Mouse (Mus musculus) c-Kit-positive CD71-positive TER-119-positive erythroid progenitor cells, embryonic 14.5 days (primary cell): Measurements from ENCODE around the gene Ccdc87.
A peak's percentile ranks its signal among the peaks of the same experiment; 100 is the strongest.
"Not testable (repeated sequence)": the region's sequence is repeated elsewhere in the genome, so short reads cannot be mapped to it uniquely, and the experiment has no call there.

Source experiments
- DNase-seq: peaks from one replicate; pipeline ENCODE4 v3.0.0-alpha.2; 2013; ENCODE audit warnings: low spot score

The Ccdc87 gene

DNA sequence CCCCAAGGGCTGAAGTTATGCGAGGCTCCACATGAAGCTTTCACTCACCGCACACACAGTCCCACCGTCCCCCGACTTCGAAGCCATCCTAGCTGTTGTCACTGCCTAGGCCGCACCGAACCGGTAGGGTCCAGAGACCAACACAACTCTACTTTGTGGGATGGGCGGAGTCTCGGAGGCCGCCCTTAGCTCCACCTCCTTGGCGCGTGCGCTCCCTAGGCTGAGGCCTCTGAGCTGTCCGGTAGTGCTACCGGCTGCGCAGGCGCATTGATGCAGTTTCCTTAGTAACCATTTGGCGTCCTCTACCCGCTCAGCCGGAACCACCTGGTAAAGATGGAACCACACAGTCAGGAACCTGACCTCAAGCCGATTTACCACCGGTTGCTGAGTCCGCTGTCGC, at the start of gene Ccdc87, which contains the start of gene Ccs:
Ccdc87 (plus strand) TSS at position 218 of the 400 bp plus-strand sequence.
Ccs (minus strand) TSS at position 184 of the 400 bp plus-strand sequence.
- DNase-seq = peak; percentile 96

DNA sequence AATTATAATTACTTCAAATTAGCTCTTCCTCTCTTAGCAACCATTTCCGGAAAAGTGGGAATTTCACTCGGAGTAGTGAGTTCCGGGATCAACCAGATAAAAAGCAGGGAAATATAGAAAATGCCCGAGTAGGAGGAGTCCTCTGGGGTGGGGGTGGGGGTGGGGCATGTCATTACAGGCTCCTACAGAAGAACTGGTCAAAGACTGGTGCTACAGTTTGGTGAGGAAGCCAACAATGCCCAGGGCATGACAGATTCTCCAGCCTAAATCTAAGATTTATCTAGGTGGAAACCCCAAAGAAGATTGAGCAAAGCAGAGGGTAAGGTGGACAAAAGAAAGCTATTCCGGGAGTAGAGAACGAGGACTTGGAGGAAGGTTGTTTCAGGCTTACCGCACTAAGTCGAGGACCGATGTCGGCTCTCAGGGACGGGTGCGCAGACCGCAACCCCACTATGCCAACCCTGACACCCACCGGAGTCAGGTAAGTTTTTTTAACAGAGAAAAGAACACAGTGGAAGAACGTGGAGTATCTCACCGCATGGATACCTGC, 45.8 kb upstream of the Ccdc87 start:
- DNase-seq = no peak

DNA sequence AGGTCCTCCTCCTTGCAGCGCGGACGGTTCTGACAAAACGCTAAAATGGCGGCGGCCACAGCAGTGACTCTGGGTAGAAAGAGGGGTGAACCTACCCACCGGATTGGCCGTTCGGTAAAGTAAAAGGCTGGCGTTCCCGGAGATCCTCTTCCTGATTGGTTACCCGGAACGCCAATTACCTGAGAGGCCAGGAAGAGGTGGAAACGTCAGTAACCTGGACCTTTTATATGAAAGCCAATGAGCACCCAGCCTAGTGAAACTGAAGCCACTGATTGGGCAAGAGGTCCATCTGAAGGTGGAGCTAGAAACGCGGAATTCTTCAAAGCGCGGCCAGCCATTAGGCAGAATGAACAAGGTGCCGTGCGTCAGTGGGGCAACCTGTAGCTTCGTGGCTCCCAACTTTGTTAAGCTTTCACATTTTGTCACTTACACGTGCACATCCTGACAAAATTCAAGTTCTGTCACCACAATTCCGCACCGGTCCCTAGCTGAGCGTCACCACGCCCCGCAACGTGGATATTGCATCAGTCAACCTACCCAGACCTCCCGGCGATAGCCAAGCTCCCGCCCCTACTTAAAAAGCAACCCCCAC, 45.2 kb upstream of the Ccdc87 start, which contains the start of gene Rbm4:
Rbm4 (minus strand) TSS at position 71 of the 592 bp plus-strand sequence.
- DNase-seq = peak; percentile 100

DNA sequence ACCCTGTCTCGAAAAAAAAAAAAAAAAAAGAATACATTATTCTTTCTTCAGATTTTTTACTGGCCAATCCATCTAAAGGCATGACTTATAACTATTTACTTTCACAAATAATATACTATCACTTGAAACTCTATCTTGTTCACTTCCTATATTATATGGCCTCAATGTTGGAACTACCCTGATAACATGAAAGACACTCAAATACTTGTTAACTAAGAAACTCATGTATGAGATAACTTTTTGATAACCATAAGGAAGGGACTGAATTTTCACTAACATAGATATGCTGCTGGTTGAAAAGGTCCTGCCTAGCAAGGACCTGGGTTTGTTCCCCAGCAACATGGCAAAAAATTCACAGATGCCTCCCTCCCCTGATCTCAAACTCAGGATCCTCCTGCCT, 43.2 kb upstream of the Ccdc87 start:
- no peak for DNase-seq

DNA sequence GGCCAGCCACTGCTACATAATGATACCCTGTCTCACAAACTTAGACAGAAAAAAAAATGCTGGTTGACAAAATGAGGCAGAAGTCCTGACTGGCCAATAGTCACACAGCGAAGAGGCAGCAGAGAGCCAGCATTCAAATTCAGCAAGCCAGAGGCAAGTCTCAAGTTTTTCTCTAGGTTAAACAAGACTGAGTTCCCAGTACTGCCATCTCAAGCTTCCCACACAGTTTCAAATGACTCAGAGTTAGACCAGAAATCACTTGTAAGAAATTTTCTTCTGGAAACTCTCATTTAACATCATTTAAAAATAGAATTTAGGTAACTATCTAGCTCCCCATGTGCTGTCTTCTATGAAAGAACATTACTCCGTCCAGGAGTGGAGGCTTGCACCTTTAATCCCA, 41.3 kb upstream of the Ccdc87 start:
- no peak for DNase-seq

DNA sequence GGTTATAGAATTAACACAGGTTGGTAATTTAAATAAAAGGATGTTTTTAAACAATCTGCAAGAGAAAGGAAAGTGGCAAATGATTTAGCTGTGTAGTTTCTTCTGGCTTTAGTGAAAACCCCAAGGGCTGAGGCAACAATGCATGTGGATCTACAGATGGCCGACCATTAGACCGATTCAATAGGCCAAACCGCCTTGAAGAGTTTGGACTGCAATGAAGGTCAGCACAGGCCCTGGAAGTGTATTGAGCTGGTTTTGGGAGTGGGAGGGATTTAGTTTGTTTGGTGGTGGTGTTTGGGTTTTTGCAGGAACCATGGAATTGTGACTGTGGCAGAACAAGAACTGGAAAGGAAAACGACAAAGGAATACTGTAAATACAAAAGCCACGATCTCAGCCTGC, 40.1 kb upstream of the Ccdc87 start:
- DNase-seq = no peak

DNA sequence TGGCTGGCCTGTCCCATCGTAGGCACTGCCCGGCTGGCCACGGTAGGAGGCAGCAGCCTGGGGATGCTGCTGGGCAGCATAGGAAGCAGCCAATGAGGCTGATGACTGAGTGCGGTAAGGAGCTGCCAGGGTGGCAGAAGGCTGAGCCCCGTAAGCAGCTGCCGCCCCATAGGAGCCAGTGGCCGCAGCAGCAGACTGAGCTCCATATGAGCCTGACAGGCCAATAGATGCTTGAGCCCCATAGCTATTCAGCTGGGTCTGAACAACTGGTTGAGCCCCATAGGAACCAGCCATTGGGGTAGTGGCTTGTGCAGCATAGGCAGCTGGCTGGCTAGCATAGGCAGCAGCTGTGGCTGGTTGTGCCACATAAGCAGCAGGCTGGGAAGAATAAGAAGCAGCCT, 36.5 kb upstream of the Ccdc87 start:
- no peak for DNase-seq

DNA sequence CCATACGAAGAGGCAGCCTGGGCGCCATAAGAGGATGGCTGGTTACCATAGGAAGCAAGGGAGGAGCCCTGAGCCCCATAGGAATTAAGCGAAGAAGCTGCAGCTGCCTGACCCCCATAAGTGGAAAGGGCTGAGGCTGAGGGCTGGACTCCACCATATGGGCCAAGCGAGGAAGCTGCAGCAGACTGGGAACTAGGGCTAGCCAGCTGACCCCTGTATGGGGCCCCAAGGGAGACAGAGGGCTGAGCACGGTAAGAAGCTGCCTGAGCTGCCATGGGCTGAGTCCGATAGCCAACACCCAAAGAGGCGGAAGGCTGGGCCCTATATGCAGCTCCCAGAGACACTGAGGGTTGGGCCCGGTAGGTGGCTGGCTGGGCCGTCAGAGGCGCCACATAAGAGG, 35.9 kb upstream of the Ccdc87 start:
- DNase-seq = no peak

DNA sequence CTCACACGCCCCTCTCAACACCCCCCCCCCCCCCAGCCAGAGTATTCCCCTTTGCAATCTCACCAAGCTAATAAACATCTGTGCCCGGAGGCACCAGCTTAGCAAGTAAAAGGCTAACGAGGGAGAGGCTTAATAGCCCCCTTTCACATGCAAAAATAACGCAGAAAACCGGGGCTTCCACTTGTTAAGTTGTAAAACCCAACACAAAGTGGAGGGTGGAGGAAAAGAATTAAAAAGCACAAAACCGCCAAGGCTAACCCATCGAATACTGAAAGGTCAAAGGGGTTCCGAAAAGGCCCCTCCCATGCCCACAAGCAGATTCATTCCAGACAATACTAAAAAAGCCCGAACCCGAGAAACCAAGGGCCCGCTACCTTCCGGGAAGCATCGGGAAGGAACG, 28.9 kb upstream of the Ccdc87 start:
- DNase-seq = no peak

DNA sequence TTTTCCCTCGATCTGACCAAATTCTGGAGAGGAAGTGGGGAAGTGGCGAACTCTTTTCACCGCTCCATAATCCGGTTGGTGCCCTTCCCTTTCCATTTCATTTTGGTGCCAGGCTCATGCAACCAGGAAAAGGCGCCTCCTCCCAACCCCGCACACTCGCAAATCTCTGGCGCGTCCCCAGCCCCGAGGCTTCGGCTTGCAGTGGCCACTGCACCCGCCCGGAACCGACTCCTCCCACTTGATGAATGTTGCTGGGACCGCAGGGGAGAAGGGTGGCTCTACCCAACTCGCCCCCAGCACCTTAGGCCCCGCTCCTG, 28.5 kb upstream of the Ccdc87 start:
- DNase-seq = no peak

DNA sequence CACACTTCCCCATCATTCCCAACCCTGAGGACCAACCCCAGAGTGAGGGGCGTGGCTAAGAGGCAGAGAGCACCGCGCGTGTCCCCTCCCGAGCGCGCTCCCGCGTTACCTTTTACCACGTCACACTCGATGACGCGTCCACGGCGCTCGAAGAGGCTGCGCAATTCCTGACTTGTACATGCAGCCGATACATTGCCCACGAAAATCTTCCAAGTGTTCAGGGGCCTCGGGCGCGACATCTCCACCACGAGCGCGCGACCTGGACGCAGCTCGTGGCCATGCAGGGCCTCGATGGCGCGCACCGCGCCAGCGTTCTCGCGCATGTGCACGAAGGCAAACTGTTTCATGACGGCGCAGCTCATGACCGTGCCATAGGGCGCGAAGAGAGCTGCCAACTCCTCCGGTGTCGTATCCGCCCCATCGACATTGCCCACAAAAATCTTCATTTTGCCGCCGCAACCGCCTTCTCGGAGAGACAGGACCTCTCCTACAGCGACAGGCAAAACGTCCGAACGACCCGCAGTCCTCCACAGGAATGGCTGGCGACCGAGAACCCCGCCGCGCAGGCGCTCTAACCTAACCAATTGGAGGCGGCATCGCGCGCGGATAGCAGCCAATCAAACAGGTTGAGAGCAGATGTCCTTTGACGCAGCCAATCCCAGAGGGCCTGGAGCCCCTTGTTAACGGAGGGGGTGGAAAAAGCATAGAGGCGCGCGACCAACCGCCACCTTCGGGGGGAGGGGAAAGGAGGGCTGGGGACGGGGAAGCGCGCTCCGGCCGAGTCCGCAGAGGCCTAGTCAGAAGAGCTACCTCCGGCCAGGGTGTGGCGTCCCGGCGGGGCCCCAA, 27.9 kb upstream of the Ccdc87 start, which contains the start of the genes Gm21992 and Rbm14:
Gm21992 (minus strand) TSS at position 550 of the 846 bp plus-strand sequence.
Rbm14 (minus strand) TSS at position 572 of the 846 bp plus-strand sequence.
- DNase-seq = peak; percentile 98

DNA sequence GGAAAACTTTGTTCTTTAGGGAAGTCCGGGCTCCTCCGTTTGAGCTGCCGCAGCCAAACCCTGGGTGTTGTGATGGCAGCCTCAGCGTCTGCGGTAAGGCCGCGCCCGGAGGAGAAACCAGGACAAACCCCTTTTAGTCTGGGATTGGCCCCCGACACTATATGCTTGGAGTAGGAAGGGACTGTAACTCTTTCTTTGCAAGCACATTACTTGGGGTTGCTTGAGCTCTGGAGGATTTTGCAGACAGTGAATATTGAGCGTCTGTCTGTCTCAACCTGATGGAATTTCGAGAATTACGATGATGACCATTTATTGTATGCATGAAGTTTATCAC, 27.3 kb upstream of the Ccdc87 start:
- DNase-seq = no peak

DNA sequence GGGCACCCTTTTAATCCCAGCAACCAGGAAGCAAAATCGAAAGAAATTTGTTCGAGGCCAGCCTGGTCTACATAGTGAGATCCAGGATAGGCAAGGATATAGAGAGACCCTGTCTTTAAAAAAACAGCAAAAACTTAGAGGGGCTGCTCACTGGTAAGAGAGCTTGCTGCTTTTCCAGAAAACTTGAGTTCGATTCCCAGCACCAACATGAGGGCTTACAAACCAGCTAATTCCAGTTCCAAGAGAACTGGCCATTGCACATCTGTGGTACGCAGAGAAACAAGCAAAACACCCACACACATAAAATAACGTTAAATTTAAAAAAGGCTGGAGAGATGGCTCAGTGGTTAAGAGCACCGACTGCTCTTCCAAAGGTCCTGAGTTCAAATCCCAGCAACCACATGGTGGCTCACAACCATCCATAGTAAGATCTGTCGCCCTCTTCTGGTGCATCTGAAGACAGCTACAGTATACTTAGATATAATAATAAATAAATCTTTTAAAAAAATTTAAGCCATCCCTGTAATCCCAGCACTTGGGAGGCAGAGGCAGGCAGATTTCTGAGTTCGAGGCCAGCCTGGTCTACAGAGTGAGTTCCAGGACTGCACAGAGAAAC, 26.7 kb upstream of the Ccdc87 start:
- DNase-seq = not testable (repeated sequence)

DNA sequence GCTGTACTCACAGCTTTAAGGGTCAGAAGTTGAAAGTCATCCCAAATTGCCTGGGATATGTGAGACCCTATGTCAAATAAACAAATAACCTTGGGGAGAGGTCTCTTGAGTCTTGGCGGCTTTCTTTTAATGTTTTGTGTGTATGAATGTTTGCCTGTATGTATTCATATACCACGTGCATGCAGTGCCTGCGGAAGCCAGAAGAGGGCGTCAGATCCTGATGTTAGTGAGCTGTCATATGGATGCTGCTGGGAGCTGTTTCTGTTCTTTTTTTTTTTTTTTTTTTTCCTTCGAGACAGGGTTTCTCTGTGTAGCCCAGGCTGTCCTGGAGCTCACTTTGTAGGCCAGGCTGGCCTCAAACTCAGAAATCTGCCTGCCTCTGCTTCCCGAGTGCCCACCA, 26.2 kb upstream of the Ccdc87 start:
- no peak for DNase-seq

DNA sequence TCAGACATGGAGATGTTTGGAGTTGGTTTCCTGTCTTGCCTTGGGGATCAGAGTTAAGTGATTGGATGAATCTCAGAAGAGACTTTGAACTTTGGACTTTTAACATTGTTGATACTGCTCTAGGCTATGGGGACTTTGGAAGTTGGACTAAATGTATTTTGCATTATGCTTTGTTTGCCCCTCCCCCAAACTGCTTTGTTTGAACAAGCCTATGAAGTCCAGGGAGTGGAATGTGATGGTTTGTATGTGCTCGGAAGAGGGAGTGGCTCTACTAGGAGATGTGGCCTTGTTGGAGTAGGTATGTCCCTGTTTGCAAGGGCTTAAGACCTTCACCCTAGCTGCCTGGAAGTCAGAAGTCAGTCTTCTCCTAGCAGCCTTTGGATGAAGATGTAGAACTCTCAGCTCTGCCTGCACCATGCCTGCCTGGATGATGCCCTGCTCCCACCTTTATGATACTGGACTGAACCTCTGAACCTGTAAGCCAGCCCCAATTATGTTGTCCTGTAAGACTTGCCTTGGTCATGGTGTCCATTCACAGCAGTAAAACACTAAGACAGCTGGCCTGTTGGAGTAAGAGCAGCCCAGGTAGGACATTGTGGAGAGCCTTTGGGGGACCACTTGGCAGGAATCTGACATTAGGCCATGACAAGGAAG, 21.9 kb upstream of the Ccdc87 start:
- no peak for DNase-seq

DNA sequence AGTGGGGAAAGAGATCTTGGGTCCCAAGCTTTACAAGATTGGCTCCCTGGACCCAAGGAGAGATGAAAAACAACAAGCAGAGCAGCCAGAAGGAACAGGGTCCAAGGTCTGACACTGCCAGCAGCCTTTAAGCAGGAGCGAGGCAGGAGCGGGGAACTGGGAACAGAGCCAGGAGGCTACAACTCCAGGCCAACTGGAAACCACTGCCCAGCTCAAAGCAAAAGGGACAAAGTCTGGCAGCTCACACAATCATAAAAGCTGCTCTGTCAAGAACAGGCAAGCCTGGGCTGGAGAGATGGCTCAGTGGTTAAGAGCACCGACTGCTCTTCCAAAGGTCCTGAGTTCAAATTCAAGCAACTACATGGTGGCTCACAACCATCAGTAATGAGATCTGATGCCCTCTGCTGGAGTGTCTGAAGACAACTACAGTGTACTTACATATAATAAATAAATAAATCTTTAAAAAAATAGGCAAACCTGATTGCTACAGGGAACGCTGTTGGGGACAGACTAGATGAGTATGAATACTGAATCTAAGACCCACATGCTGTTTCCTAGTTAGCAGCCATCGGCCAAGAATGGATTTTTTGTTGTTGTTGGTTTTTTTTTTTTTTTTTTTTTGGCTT, 18.4 kb upstream of the Ccdc87 start:
- DNase-seq = no peak

DNA sequence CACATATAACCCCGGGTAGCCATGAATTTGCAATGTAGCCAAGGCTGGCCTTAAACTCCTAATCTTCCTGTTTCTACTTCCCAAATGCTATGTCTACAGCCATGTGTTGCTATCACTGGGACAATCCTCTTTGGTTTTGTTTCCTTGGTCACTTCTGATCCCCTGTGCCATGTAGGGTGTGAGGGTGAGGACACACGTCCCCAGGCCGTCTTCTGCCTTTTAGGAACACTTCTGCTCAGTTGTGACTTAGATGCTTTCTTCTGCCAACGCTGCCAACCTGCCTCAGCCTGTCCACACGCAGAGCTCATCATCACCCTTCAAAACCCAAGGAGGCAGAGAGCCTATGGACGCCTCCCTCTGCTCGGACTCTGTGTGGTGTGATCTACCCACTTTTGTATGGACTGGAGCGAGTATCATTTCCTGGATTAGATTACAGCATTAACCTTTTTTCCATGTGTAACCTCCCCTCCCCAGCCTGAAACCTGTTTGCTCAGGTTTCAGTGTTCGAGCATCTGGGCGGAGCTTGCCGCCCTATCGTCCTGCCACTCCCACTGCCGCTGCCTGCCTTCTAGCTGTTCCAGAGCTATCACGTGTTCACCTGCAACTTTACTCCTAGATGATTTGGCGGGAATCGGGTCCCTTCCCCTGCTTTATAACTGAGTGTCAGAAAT, 10.6 kb upstream of the Ccdc87 start:
- DNase-seq = no peak

DNA sequence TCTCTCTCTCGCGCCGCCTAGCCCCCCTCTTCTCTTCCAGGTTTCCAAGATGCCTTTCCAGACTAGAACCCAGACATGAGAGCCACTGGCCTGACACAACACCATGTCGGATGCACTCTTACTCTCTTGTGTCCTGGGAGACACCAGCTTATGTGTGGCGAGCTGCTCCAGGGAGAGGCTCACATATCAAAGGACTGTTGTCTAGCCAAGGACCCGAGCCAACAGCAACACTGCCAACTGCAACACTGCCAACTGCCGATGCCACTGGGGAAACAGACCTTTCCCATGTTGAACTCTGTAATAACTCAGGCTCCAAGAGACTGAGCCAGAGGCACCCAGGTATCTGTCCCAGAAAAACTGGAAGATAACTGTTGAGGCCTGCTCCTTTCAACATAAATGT, 10.0 kb upstream of the Ccdc87 start:
- no peak for DNase-seq

DNA sequence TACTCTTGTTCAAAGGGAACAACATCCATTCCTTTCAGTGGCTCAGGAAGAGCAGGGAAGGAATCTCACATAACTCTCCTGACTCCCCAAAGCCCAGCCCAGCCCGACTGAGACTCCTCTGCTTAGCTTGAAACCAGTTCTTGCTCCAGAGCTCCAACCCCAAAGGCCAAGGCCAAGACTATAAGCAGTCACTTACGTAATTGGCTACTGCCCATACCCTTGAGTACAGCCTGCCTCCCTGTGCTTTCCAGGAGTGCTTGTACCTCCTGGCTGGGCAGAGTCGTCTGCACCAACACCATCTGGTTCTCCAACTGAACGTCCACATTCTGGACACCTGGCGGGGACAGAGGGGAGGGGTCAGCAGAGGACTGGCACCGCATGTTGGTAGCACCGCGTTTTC, 5.2 kb upstream of the Ccdc87 start:
- DNase-seq = no peak

DNA sequence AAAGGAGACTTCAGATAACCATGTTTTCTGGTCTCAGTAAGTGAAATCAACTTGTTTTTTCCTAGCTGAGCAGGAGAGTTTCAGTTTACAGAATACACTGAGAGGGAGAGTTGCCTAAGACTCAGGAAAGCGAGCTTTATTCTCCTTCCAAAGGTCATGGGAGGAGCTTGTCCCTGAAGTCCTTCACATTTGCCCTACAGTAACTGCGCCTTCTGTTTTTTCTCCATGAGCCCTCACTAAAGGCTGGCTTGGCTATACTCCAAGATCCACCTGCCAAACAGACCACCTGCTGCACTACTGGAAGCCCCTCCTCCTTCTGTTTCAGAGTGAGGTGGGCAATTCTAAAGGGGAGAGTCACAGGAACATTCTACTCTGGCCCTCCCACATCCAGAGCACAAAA, 3.1 kb upstream of the Ccdc87 start:
- DNase-seq = no peak

DNA sequence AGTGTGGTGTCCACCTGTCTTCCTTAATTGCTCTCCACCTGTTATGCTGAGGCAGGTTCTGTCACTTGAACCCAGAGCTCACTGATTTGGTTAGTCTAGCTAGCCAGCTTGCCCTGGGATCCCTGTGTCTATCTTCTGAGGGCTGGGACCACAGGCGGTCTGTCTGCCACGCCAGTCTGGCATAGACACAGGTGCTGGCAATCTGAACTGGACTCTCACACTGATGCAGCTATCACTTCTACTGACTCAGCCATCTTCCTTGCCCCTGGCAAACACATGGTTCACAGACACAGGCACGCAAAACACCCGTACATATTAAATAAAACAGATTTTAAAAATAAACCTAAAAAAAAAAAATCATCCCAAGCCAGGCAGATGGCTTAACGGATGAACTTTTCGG, 2.1 kb upstream of the Ccdc87 start:
- no peak for DNase-seq
